Mouse (Mus musculus): Measurements from ENCODE around the gene Gm10320. TPM values are rescaled to one million over a fixed set of nuclear protein-coding genes. Genes with fewer than 3 reads are reported as not detected.

Gm10320 gene
- polyA plus RNA-seq, 2 experiments, result 0.85 to 0.96 TPM

DNA sequence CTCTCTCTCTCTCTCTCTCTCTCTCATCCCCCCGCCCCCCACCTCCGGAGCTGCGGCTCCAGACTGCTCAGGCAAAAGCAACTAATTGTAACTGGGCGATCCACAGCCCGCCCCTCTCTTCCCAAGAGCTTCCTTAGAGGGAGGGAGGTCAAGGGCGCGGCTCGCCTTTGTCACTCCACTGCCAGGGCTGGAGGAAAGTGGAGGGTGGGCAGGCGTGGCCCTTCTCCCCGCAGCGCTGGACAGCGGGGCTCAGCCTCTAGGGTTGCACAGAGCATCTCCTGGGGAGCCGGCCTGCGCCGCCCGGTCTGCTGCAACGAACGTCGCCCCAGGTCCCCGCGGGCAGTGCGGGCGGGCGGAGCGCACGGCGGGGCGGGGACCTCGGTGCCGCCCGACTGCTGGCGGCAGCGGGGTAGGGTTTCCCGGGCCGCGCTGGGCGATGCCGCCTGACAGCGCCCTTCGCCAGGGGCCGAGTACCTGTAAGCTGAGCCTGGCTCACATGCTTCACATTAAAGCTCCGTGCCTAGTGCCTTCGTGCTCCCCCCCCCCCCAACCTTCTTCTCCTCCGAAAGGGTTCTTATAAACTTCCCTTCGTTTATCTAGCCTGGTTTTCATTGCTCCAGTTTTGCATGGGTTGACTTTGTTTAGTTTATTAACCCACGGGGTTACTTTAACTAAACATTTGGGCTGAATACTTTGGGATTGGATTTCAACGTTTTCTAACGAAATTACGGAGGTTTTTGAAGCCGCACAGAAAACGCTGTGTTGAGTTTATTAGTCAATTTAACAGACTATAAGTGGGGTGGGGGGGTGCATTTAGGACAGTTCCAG is 13.1 kb upstream of the Gm10320 start:
- H3K9ac ChIP-seq (replicated peaks), result no peak overlapping the region
- H3K4me3 ChIP-seq (ENCODE audit: insufficient read depth in 1 of 2, low read depth in 2 of 2, low read length in 2 of 2), result no peak overlapping the region
- H3K9me3 ChIP-seq (ENCODE audit: control insufficient read depth, low read length), result no peaks in the 10 kb centered on the region
- H3K4me1 ChIP-seq (replicated peaks; ENCODE audit: control insufficient read depth in 2 of 2, insufficient read depth in 2 of 2, low read length in 1 of 2), result no peaks in the 10 kb centered on the region
- DNase-seq (ENCODE audit: low read depth in 3 of 3, low spot score in 3 of 3) (no peak), ATAC-seq (ENCODE audit: insufficient read depth) (no peak)
- TF ChIP-seq EP300 (IDR thresholded peaks at IDR 0.05; ENCODE audit: low read depth) (no peak), CTCF (IDR thresholded peaks at IDR 0.05; ENCODE audit: low read depth) (no peak)
- H3K27ac ChIP-seq, result no peak overlapping the region
- peaks cover 83% of the 10 kb centered on the region for H3K27me3 ChIP-seq (ENCODE audit: control insufficient read depth, insufficient read depth, low read length)
- no peak overlapping the region for H3K4me2 ChIP-seq (ENCODE audit: low read depth)
- under 1% methylated on average over 49 of the region's 51 CpGs for WGBS (ENCODE audit: insufficient replicate concordance)
- no peaks in the 10 kb centered on the region for H3K36me3 ChIP-seq (replicated peaks; ENCODE audit: control insufficient read depth, insufficient read depth, low read depth)

DNA sequence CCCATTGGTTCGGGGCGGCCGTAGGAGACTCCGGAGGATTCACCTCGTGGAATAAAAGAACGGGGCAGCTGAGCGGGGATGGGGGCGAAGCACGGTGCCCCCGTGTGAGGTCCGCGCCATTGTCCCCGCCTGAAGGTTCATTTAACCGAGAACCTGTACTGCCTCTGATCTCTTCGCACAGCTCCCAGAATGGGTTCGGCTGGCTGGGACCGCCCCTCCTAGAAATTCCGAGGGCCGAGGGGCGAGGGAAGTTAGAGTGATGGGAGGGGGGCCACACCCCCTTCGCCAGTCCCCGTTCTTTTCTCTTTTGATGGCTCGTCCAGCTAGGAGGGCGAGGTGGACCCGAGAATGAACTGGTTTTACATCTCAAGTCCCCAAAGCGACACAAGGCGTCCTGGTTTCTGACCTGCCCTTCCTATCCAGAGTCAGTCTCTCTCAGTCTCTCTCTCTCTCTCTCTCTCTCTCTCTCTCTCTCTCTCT is 12.4 kb upstream of the Gm10320 start:
- Histone ChIP-seq H3K4me2 (ENCODE audit: low read depth) (no peak overlapping the region), H3K27ac (no peak overlapping the region), H3K27me3 (ENCODE audit: control insufficient read depth, insufficient read depth, low read length) (peaks cover 83% of the 10 kb centered on the region), H3K9me3 (ENCODE audit: control insufficient read depth, low read length) (no peaks in the 10 kb centered on the region), H3K9ac (replicated peaks) (no peak overlapping the region), H3K4me3 (ENCODE audit: insufficient read depth in 1 of 2, low read depth in 2 of 2, low read length in 2 of 2) (no peak overlapping the region), H3K4me1 (replicated peaks; ENCODE audit: control insufficient read depth in 2 of 2, insufficient read depth in 2 of 2, low read length in 1 of 2) (no peaks in the 10 kb centered on the region), H3K36me3 (replicated peaks; ENCODE audit: control insufficient read depth, insufficient read depth, low read depth) (no peaks in the 10 kb centered on the region)
- WGBS (ENCODE audit: insufficient replicate concordance), result 3% methylated on average over 27 of the region's 27 CpGs
- TF ChIP-seq EP300 (IDR thresholded peaks at IDR 0.05; ENCODE audit: low read depth) (no peak), CTCF (IDR thresholded peaks at IDR 0.05; ENCODE audit: low read depth) (no peak)
- no peak for ATAC-seq (ENCODE audit: insufficient read depth)
- no peak for DNase-seq (ENCODE audit: low read depth in 3 of 3, low spot score in 3 of 3)

- TF ChIP-seq CTCF (IDR thresholded peaks at IDR 0.05; ENCODE audit: low read depth) (no peak), EP300 (IDR thresholded peaks at IDR 0.05; ENCODE audit: low read depth) (no peak)
- Histone ChIP-seq H3K9ac (replicated peaks) (no peak overlapping the region), H3K4me2 (ENCODE audit: low read depth) (no peak overlapping the region), H3K9me3 (ENCODE audit: control insufficient read depth, low read length) (no peaks in the 10 kb centered on the region), H3K4me1 (replicated peaks; ENCODE audit: control insufficient read depth in 2 of 2, insufficient read depth in 2 of 2, low read length in 1 of 2) (no peaks in the 10 kb centered on the region), H3K4me3 (ENCODE audit: insufficient read depth in 1 of 2, low read depth in 2 of 2, low read length in 2 of 2) (no peak overlapping the region), H3K27me3 (ENCODE audit: control insufficient read depth, insufficient read depth, low read length) (peaks cover 83% of the 10 kb centered on the region), H3K27ac (no peak overlapping the region), H3K36me3 (replicated peaks; ENCODE audit: control insufficient read depth, insufficient read depth, low read depth) (no peaks in the 10 kb centered on the region)
- ATAC-seq (ENCODE audit: insufficient read depth) (no peak), DNase-seq (ENCODE audit: low read depth in 3 of 3, low spot score in 3 of 3) (no peak)
- under 1% methylated on average over 8 of the region's 8 CpGs for WGBS (ENCODE audit: insufficient replicate concordance)
These were observed 11.8 kb upstream of the Gm10320 start for GRCm38 (mm10) chr13:98503601-98504000.

GRCm38 (mm10) chr13:98502813-98503341 is 11.1 kb upstream of the Gm10320 start:
- no peak for TF ChIP-seq EP300 (IDR thresholded peaks at IDR 0.05; ENCODE audit: low read depth)
- TF ChIP-seq CTCF (IDR thresholded peaks at IDR 0.05; ENCODE audit: low read depth), result no peak
- Histone ChIP-seq H3K36me3 (replicated peaks; ENCODE audit: control insufficient read depth, insufficient read depth, low read depth) (no peaks in the 10 kb centered on the region), H3K9ac (replicated peaks) (no peak overlapping the region), H3K4me3 (ENCODE audit: insufficient read depth in 1 of 2, low read depth in 2 of 2, low read length in 2 of 2) (no peak overlapping the region), H3K27ac (no peak overlapping the region), H3K4me1 (replicated peaks; ENCODE audit: control insufficient read depth in 2 of 2, insufficient read depth in 2 of 2, low read length in 1 of 2) (no peaks in the 10 kb centered on the region), H3K9me3 (ENCODE audit: control insufficient read depth, low read length) (no peaks in the 10 kb centered on the region), H3K4me2 (ENCODE audit: low read depth) (no peak overlapping the region), H3K27me3 (ENCODE audit: control insufficient read depth, insufficient read depth, low read length) (peaks cover 80% of the 10 kb centered on the region)
- WGBS (ENCODE audit: insufficient replicate concordance), result under 1% methylated on average over 27 of the region's 27 CpGs
- ATAC-seq (ENCODE audit: insufficient read depth) (no peak), DNase-seq (ENCODE audit: low read depth in 3 of 3, low spot score in 3 of 3) (no peak)

DNA sequence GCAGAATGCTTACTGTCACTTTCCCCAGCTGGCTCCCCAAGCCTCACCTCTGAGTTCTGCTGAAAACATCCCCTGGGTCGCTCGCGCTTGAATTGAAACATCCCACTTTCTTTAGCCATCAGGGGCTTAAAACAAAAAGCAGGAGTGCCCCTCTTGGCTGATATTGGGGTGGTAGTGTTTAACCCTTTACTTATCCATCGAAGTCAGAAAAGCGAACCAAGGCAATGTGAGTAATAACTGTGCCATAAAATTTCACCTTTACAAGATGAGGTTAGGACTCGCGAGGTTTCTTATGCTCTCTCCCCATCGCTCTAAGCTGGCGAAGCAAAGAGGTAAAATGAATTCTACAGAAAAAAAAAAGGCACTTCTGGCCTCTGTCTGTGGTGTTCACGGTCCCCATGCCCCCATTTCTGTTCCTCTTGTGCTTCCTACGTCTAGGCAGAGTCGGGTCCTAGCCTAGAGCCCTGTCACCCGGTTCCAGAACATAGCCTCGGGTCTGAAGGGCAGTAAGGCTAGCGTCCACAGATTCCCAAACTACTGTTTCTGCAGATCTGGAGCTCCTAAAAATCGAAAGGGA is 10.5 kb upstream of the Gm10320 start:
- DNase-seq (ENCODE audit: low read depth in 3 of 3, low spot score in 3 of 3) (no peak), ATAC-seq (ENCODE audit: insufficient read depth) (no peak)
- no peak for TF ChIP-seq EP300 (IDR thresholded peaks at IDR 0.05; ENCODE audit: low read depth)
- no peak for TF ChIP-seq CTCF (IDR thresholded peaks at IDR 0.05; ENCODE audit: low read depth)
- Histone ChIP-seq H3K4me1 (replicated peaks; ENCODE audit: control insufficient read depth in 2 of 2, insufficient read depth in 2 of 2, low read length in 1 of 2) (no peaks in the 10 kb centered on the region), H3K27ac (no peak overlapping the region), H3K27me3 (ENCODE audit: control insufficient read depth, insufficient read depth, low read length) (peaks cover 75% of the 10 kb centered on the region), H3K9ac (replicated peaks) (no peak overlapping the region), H3K4me3 (ENCODE audit: insufficient read depth in 1 of 2, low read depth in 2 of 2, low read length in 2 of 2) (no peak overlapping the region), H3K4me2 (ENCODE audit: low read depth) (no peak overlapping the region), H3K9me3 (ENCODE audit: control insufficient read depth, low read length) (no peaks in the 10 kb centered on the region), H3K36me3 (replicated peaks; ENCODE audit: control insufficient read depth, insufficient read depth, low read depth) (no peaks in the 10 kb centered on the region)
- under 1% methylated on average over 16 of the region's 16 CpGs for WGBS (ENCODE audit: insufficient replicate concordance)

Measured in liver, embryonic 14.5 days (tissue).